Mouse (Mus musculus): Measurements from ENCODE around the gene Adamtsl3.

GRCm38 (mm10) chr7:82647909-82648308 is 312.4 kb downstream of the Adamtsl3 start:
- TF ChIP-seq EP300 (optimal IDR thresholded peaks at IDR 0.05): no peak
- no peak for TF ChIP-seq CTCF (IDR thresholded peaks at IDR 0.05; ENCODE audit: low read depth)

Data from stomach, postnatal 0 days (tissue).